Mouse (Mus musculus) heart, embryonic 13.5 days (tissue): ENCODE results near the gene Atf6b. TPM values are rescaled to one million over a fixed set of nuclear protein-coding genes. Genes with fewer than 3 reads are reported as not detected.

Source experiments
- ATAC-seq: fragments of 200-750 bp; cut with Nextera tagmentation; 2 replicates; pipeline ENCODE4 v1.8.0; 2017; ENCODE audit warnings: moderate TSS enrichment; ENCODE audit not compliant: insufficient number of reproducible peaks, low FRiP score, low TSS enrichment; ENCODE audit errors: extremely low read depth
- H3K27ac ChIP-seq: fragments of 300-500 bp; sonication (generic); replicated peaks from 2 replicates; pipeline ENCODE4 v1.5.1; 2015; ENCODE audit warnings: moderate library complexity, mild to moderate bottlenecking, inconsistent platforms
- H3K27me3 ChIP-seq: fragments of 300-500 bp; sonication (generic); replicated peaks from 2 replicates; pipeline ENCODE4 v1.6.1; 2015; ENCODE audit warnings: mild to moderate bottlenecking, inconsistent platforms
- H3K36me3 ChIP-seq: fragments of 300-500 bp; sonication (generic); 2 replicates; pipeline ENCODE4 v1.6.1; 2015; ENCODE audit warnings: mild to moderate bottlenecking, inconsistent platforms
- H3K4me1 ChIP-seq: fragments of 300-500 bp; sonication (generic); 2 replicates; pipeline ENCODE4 v1.6.1; 2015; ENCODE audit warnings: inconsistent platforms
- H3K4me2 ChIP-seq: fragments of 300-500 bp; sonication (generic); 2 replicates; pipeline ENCODE4 v1.6.1; 2015; ENCODE audit warnings: inconsistent platforms, mild to moderate bottlenecking, moderate library complexity
- H3K4me3 ChIP-seq: fragments of 300-500 bp; sonication (generic); 2 replicates; pipeline ENCODE4 v1.5.1; 2015; ENCODE audit warnings: moderate library complexity, mild to moderate bottlenecking, inconsistent platforms
- H3K9ac ChIP-seq: fragments of 300-500 bp; sonication (generic); 2 replicates; pipeline ENCODE4 v1.6.1; 2015; ENCODE audit warnings: inconsistent platforms, mild to moderate bottlenecking, moderate library complexity
- H3K9me3 ChIP-seq: fragments of 300-500 bp; sonication (generic); 2 replicates; pipeline ENCODE4 v1.6.1; 2016; ENCODE audit warnings: inconsistent platforms
- WGBS: fragments of 180-500 bp; shearing (Covaris S2); methylation state at CpG from one replicate; pipeline ENCODE4 v1.1.7; 2015; ENCODE audit warnings: mixed read lengths; 5-methylcytosine and 5-hydroxymethylcytosine counted together
- polyA plus RNA-seq: library from polyadenylated mRNA; unstranded; fragments of >200 nt; fragmentation: Nextera tagmentation; extraction: Ambion mirVana; gene quantifications from 2 replicates; pipeline ENCODE4 v1.2.1, GENCODE M21; 2015

The Atf6b gene
- polyA plus RNA-seq, 1 experiment from 2014 or later, result 56.1 TPM

- peaks cover 23% of the 10 kb centered on the region for H3K4me1 ChIP-seq
- peak overlapping the region; percentile 19 for H3K4me2 ChIP-seq
- H3K27me3 ChIP-seq, result peaks cover 11% of the 10 kb centered on the region; the same call in 1 of the 2 replicates
- peak overlapping the region; percentile 79 for H3K27ac ChIP-seq
- ATAC-seq, result no peak
- peak overlapping the region; percentile 62 for H3K9ac ChIP-seq
- H3K36me3 ChIP-seq, result no peaks in the 10 kb centered on the region
- no peaks in the 10 kb centered on the region for H3K9me3 ChIP-seq
- 18% methylated on average over 11 of the region's 11 CpGs for WGBS
- H3K4me3 ChIP-seq, result no peak overlapping the region
These were observed 6.0 kb upstream of the Atf6b start for GRCm38 (mm10) chr17:34640778-34641601.

DNA sequence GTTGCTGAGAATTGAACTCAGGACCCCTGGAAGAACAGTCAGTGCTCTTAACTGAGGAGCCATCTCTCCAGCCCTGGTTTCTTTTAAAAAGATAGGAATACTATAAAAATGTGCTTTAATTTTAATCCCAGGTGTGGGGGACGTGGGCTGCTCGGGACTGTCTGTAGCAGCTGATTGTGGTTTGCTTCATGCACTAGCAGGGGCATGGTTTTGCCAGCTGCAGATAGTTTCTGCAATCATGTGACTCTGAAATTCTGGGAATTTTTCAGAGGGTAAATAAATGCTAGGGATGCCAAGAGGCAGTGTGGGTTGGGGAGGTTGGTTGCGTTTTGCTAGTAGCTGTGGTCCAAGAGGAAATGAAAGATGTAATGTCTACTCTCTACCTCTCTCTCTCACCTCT, 5.0 kb upstream of the Atf6b start:
- 66% methylated on average over 3 of the region's 3 CpGs for WGBS
- no peak overlapping the region for H3K4me3 ChIP-seq
- H3K9ac ChIP-seq, result no peak overlapping the region
- peaks cover 30% of the 10 kb centered on the region for H3K4me1 ChIP-seq
- peak overlapping the region; percentile 79; the same call in 1 of the 2 replicates for H3K27ac ChIP-seq
- peaks cover 8% of the 10 kb centered on the region; the same call in 1 of the 2 replicates for H3K27me3 ChIP-seq
- no peak for ATAC-seq
- no peak overlapping the region for H3K4me2 ChIP-seq
- H3K36me3 ChIP-seq, result no peaks in the 10 kb centered on the region
- no peaks in the 10 kb centered on the region for H3K9me3 ChIP-seq

DNA sequence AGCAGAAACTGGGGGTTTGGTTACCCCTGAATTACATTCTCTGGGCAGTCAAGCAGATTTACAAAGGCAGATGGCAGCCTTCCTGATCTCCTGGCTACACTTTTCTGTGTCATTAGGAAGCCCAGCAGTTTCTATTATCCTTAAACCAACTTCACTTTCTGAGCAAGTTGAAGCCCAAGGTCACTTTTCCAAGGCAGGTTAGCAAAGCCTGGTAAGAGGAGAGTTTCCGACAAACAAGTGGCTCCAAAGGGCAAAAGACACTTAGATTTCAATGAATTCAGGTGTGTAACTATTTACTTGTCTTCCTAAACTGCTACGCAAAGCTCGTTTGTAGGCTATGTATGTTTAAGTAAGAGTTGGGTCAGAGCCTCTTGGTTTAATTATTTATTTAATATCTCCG, 3.6 kb upstream of the Atf6b start:
- Histone ChIP-seq H3K36me3 (peaks cover under 1% of the 10 kb centered on the region; the same call in 1 of the 2 replicates), H3K27me3 (no peaks in the 10 kb centered on the region), H3K4me3 (no peak overlapping the region), H3K4me1 (peaks cover 39% of the 10 kb centered on the region), H3K9me3 (no peaks in the 10 kb centered on the region), H3K4me2 (no peak overlapping the region), H3K9ac (no peak overlapping the region), H3K27ac (no peak overlapping the region)
- 80% methylated on average over 4 of the region's 4 CpGs for WGBS
- no peak for ATAC-seq

DNA sequence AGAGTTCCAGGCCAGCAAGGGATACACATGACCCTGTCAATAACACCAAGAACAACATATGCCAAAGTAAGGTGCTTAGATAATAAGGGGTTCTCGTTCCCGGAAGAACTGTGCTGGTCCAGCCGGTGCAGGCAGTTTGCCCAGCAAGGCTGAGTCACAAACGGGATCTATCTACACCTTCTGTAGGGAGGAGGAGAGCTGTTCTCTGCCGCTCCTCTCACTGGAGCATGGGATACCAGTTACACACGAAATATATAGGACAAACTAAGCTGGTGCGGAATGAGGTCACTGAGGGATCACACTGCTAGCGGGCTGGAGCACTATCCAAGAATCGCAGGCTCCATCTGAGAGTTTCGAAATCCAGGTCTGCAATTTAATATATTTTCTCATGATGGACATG, 3.0 kb upstream of the Atf6b start:
- Histone ChIP-seq H3K27me3 (no peaks in the 10 kb centered on the region), H3K9me3 (no peaks in the 10 kb centered on the region), H3K4me1 (peaks cover 41% of the 10 kb centered on the region), H3K36me3 (peaks cover 6% of the 10 kb centered on the region), H3K27ac (no peak overlapping the region), H3K9ac (no peak overlapping the region), H3K4me3 (no peak overlapping the region), H3K4me2 (peak overlapping the region; percentile 81; the same call in 1 of the 2 replicates)
- no peak for ATAC-seq
- 70% methylated on average over 10 of the region's 10 CpGs for WGBS

DNA sequence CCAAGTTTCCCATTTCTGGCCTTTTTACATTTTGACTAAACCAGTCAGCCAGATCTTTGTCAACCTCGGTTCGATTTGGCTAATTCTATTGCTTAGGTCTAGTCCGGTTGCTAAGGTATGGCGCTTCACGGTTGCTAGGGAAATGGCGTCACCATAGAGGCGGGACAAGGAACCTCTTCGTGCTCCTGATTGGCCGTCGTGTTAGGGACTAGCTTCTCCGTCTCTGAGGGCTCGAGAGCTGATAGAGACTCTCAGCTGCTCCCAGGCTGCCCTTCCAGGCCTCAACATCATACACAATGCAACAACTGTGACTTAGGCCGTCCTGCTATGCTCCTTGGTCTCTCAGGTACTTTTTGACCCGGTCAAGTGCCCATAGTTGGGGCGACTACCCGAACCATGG, 2.3 kb upstream of the Atf6b start, which contains the start of gene Fkbpl:
Fkbpl (plus strand) TSS at position 157 of the 400 bp plus-strand sequence.
- Histone ChIP-seq H3K36me3 (peaks cover 12% of the 10 kb centered on the region), H3K27me3 (no peaks in the 10 kb centered on the region), H3K4me2 (peak within 1 kb of the TSS; percentile 81), H3K4me1 (peaks cover 41% of the 10 kb centered on the region), H3K9me3 (no peaks in the 10 kb centered on the region), H3K27ac (peak within 1 kb of the TSS; percentile 86), H3K4me3 (peak within 1 kb of the TSS; percentile 69), H3K9ac (peak within 1 kb of the TSS; percentile 87)
- 1% methylated on average over 16 of the region's 16 CpGs for WGBS
- ATAC-seq, result peak; percentile 67

DNA sequence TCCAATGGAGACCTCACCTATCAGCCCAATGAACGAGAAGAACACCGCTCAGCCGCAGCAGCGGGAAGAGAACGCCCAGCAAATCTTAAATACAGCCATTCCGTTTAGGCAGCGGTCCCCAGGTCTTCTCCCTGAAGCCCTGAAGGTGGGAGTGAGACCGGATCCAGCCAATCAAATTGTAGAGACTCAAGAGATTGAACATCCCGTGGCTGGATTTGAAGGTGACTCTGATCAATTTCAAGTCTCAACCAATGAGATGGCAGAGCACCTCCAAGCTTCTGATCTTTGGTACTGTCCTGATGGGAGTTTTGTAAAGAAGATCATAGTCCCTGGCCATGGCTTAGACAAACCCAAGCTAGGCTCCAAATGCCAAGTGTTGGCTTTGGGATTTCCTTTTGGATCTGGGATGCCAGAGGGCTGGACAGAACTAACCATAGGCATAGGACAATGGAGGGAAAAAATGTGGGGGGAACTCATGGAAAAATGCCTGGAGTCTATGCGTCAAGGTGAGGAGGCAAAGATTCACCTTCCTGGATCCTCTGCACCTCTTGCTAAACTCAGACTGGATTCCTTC, 1.6 kb upstream of the Atf6b start:
- Histone ChIP-seq H3K27me3 (no peaks in the 10 kb centered on the region), H3K36me3 (peaks cover 20% of the 10 kb centered on the region), H3K9me3 (no peaks in the 10 kb centered on the region), H3K9ac (peak overlapping the region; percentile 87), H3K4me2 (peak overlapping the region; percentile 81), H3K27ac (peak overlapping the region; percentile 86), H3K4me3 (peak overlapping the region; percentile 69), H3K4me1 (peaks cover 40% of the 10 kb centered on the region)
- 36% methylated on average over 10 of the region's 10 CpGs for WGBS
- no peak for ATAC-seq

GRCm38 (mm10) chr17:34645831-34646511, 975 bp upstream of the Atf6b start:
- 82% methylated on average over 30 of the region's 30 CpGs for WGBS
- Histone ChIP-seq H3K4me3 (peak overlapping the region; percentile 99; the same call in 1 of the 2 replicates), H3K27ac (no peak overlapping the region), H3K27me3 (no peaks in the 10 kb centered on the region), H3K4me2 (peak overlapping the region; percentile 81), H3K9ac (no peak overlapping the region), H3K36me3 (peaks cover 26% of the 10 kb centered on the region), H3K9me3 (no peaks in the 10 kb centered on the region), H3K4me1 (peaks cover 34% of the 10 kb centered on the region)
- ATAC-seq, result no peak

- no peak for ATAC-seq
- 82% methylated on average over 16 of the region's 16 CpGs for WGBS
- Histone ChIP-seq H3K9ac (peak overlapping the region; percentile 93), H3K27ac (no peak overlapping the region), H3K9me3 (no peaks in the 10 kb centered on the region), H3K36me3 (peaks cover 48% of the 10 kb centered on the region), H3K4me3 (peak overlapping the region; percentile 99), H3K27me3 (no peaks in the 10 kb centered on the region), H3K4me1 (peaks cover 29% of the 10 kb centered on the region), H3K4me2 (peak overlapping the region; percentile 81)
These were observed 1.4 kb downstream of the Atf6b start for GRCm38 (mm10) chr17:34648141-34648890.

- Histone ChIP-seq H3K4me2 (no peak overlapping the region), H3K9me3 (no peaks in the 10 kb centered on the region), H3K4me3 (no peak overlapping the region), H3K4me1 (peaks cover 29% of the 10 kb centered on the region), H3K27me3 (no peaks in the 10 kb centered on the region), H3K27ac (no peak overlapping the region), H3K36me3 (peaks cover 54% of the 10 kb centered on the region), H3K9ac (no peak overlapping the region)
- ATAC-seq, result no peak
- WGBS, result 85% methylated on average over 18 of the region's 18 CpGs
These were observed 2.3 kb downstream of the Atf6b start for GRCm38 (mm10) chr17:34649106-34649864.

GRCm38 (mm10) chr17:34650781-34651180, 3.8 kb downstream of the Atf6b start:
- Histone ChIP-seq H3K27me3 (no peaks in the 10 kb centered on the region), H3K9ac (no peak overlapping the region), H3K27ac (no peak overlapping the region), H3K4me3 (no peak overlapping the region), H3K9me3 (no peaks in the 10 kb centered on the region), H3K4me1 (peaks cover 35% of the 10 kb centered on the region), H3K4me2 (no peak overlapping the region), H3K36me3 (peaks cover 58% of the 10 kb centered on the region)
- no peak for ATAC-seq
- 91% methylated on average over 14 of the region's 14 CpGs for WGBS
